ENCODE assay signal across 9 mouse cellular contexts in genomic region chr4:100028641-100029040, GRCm38 (mm10).
DNase-seq lines count a peak whose midpoint lies in the region; ATAC-seq lines count a peak whose summit lies in the region.
"Had no signal": no experiment of that assay in that cellular context is flagged by ENCODE, and none has a peak within 500 bp of the region (broad histone marks: within the 10 kb centered on the region; RNA-seq: fewer than 3 reads in every experiment).

No protein-coding gene starts in this region.

- no peak for ATAC-seq in midbrain, embryonic 13.5 days
- peak; percentile 85 for ATAC-seq in megakaryocyte, adult 5-6 weeks (ENCODE audit: poor library complexity, severe bottlenecking)

- no peaks in the 10 kb centered on the region for H3K27me3 ChIP-seq in midbrain, embryonic 10.5 days (ENCODE audit: low read depth, poor library complexity, severe bottlenecking)
- no peaks in the 10 kb centered on the region for H3K27me3 ChIP-seq in midbrain, embryonic 13.5 days
- H3K27me3 ChIP-seq in embryonic facial prominence, embryonic 10.5 days (replicated peaks; ENCODE audit: low read depth, poor library complexity, severe bottlenecking) = no peaks in the 10 kb centered on the region
- H3K27me3 ChIP-seq: embryonic facial prominence, embryonic 15.5 days had no signal

- intact Hi-C loops in heart, postnatal 10 days (cut with DNase I) = loop anchor here (2.0 kb wide), 3 partner anchors 66 to 508 kb away; partner anchors contain the start of gene Ror1

- no peaks in the 10 kb centered on the region for H3K36me3 ChIP-seq in midbrain, embryonic 10.5 days
- H3K36me3 ChIP-seq in midbrain, embryonic 13.5 days = no peaks in the 10 kb centered on the region
- H3K36me3 ChIP-seq in embryonic facial prominence, embryonic 10.5 days (replicated peaks) = no peaks in the 10 kb centered on the region
- H3K36me3 ChIP-seq: embryonic facial prominence, embryonic 15.5 days had no signal

- DNase-seq in midbrain, embryonic 10.5 days (ENCODE audit: low spot score) = peak; percentile 57
- peak; percentile 67 for DNase-seq in adrenal gland, postnatal 25 days
- DNase-seq in embryonic facial prominence, embryonic 10.5 days (ENCODE audit: low spot score) = peak; percentile 72
- peak; percentile 84 to 89 for DNase-seq in heart, postnatal 10 days
- DNase-seq in layer of hippocampus, postnatal 10 days (ENCODE audit: low spot score in 2 of 2) = peak; percentile 84 to 85
- DNase-seq in thymus, postnatal 14 days = peak; percentile 50

- no peak overlapping the region for H3K9ac ChIP-seq in midbrain, embryonic 13.5 days (replicated peaks)
- H3K9ac ChIP-seq: embryonic facial prominence, embryonic 15.5 days had no signal

- no peaks in the 10 kb centered on the region for H3K9me3 ChIP-seq in midbrain, embryonic 10.5 days (replicated peaks)
- H3K9me3 ChIP-seq in midbrain, embryonic 13.5 days = no peaks in the 10 kb centered on the region
- no peaks in the 10 kb centered on the region for H3K9me3 ChIP-seq in embryonic facial prominence, embryonic 10.5 days
- H3K9me3 ChIP-seq: embryonic facial prominence, embryonic 15.5 days had no signal

- H3K27ac ChIP-seq in midbrain, embryonic 10.5 days (replicated peaks) = no peak overlapping the region
- no peak overlapping the region for H3K27ac ChIP-seq in midbrain, embryonic 13.5 days
- no peak overlapping the region for H3K27ac ChIP-seq in embryonic facial prominence, embryonic 10.5 days (replicated peaks)
- H3K27ac ChIP-seq: embryonic facial prominence, embryonic 15.5 days had no signal

- H3K4me1 ChIP-seq in midbrain, embryonic 10.5 days = no peaks in the 10 kb centered on the region
- no peaks in the 10 kb centered on the region for H3K4me1 ChIP-seq in midbrain, embryonic 13.5 days (replicated peaks)
- peaks cover 10% of the 10 kb centered on the region; the same call in 1 of the 2 replicates for H3K4me1 ChIP-seq in embryonic facial prominence, embryonic 10.5 days
- H3K4me1 ChIP-seq: embryonic facial prominence, embryonic 15.5 days had no signal

- no peak overlapping the region for H3K4me3 ChIP-seq in midbrain, embryonic 10.5 days
- no peak overlapping the region for H3K4me3 ChIP-seq in midbrain, embryonic 13.5 days (replicated peaks)
- H3K4me3 ChIP-seq in embryonic facial prominence, embryonic 10.5 days = no peak overlapping the region
- H3K4me3 ChIP-seq: embryonic facial prominence, embryonic 15.5 days had no signal

- H3K4me2 ChIP-seq in midbrain, embryonic 13.5 days (replicated peaks) = no peak overlapping the region
- H3K4me2 ChIP-seq: embryonic facial prominence, embryonic 15.5 days had no signal

- 24% methylated on average over 3 of the region's 3 CpGs for WGBS in midbrain, embryonic 10.5 days
- 17% methylated on average over 3 of the region's 3 CpGs for WGBS in midbrain, embryonic 13.5 days
- 14% methylated on average over 3 of the region's 3 CpGs for WGBS in embryonic facial prominence, embryonic 10.5 days
